Mouse (Mus musculus) cerebellum, postnatal 4 days (tissue): ENCODE results near the gene Aasdhppt.

ENCODE experiments used
- DNase-seq, 2 experiments: peaks; one replicate each; pipeline ENCODE4 v3.0.0; 2022; ENCODE audit warnings: low spot score in 2 of 2, mixed read lengths in 1 of 2

The Aasdhppt gene

GRCm38 (mm10) chr9:4309351-4310085 is at the start of gene Aasdhppt, which contains the start of gene Kbtbd3:
TSS of gene Aasdhppt (minus strand) at chr9:4309471.
TSS of gene Kbtbd3 (plus strand) at chr9:4309833.
- DNase-seq: peak; percentile 89 to 95

DNA sequence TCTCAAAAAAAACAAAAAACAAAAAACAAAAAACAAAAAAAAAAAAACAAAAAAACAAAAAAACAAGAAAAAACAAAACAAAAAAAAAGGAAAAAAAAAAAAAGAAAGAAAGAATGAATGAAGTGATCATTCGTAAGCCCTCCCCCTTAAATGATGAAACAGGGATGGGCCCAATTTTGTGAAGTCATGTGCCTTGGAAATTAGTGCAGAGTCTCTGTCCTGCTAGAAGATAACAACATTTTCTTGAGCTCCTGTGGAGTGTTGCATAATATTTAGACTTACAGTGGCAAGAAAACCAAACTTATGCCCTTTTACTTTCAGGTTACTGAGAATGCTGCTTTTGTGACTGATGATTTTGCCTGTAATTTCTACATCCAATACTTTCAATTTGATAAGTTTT is 43.9 kb upstream of the Aasdhppt start:
- no peak for DNase-seq

GRCm38 (mm10) chr9:4318939-4319721 is 9.9 kb upstream of the Aasdhppt start:
- no peak for DNase-seq

GRCm38 (mm10) chr9:4315746-4316145 is 6.5 kb upstream of the Aasdhppt start:
- DNase-seq: no peak

- no peak for DNase-seq
These were observed 4.7 kb upstream of the Aasdhppt start for GRCm38 (mm10) chr9:4313946-4314345.

- no peak for DNase-seq
These were observed 1.9 kb upstream of the Aasdhppt start for GRCm38 (mm10) chr9:4311162-4311561.

DNA sequence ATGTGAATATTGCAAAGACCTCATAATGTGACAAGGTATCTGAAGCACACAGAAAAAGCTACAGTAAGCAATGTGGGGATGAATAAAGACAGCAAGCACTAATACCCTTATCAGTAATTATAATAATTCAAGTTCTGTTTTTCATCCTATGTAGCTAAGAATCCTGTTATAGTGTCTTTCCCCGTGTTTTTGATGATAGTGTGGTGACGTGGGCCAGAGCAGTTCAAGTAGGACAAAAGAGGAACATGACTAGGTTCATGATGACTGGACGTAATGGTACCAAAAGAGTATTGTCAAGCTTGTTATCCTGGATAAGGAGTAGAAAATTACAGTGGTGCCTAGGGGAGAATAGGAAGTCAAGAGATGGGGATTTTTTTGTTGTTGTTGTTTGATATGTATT is 1.4 kb upstream of the Aasdhppt start:
- DNase-seq: no peak

DNA sequence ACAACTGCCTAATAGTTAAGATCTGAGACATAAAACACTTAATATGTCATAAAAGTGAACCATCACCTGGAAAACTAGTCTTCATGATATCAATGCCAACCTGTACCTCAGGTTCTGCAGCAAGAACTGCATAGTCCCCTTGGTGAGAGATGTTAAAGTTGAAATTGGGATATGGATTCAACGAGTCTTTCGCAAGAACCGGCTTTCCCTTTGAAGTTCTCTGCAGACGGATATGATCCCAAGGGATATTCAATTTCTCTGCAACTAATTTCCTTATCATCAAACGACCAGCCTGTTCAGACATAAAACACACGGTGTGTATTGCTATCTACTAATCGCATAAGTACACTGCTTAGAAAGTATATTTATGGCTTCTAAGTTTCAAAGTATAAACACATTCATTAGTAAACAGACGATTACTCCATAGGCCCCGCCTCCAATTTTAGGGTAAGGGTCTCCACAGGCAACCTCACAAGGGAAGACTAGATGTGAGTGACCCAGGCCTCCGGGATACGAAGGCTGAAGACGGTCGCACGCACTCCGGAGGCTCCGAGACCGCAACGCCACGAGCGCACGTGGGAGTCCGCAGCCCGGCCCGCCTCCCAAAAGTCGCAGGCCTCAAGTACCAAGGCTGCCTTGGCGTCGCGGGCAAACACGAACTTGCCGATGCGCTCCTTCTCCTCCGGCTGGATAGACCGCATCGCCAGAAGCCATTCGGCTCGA is 482 bp downstream of the Aasdhppt start:
- no peak for DNase-seq

DNA sequence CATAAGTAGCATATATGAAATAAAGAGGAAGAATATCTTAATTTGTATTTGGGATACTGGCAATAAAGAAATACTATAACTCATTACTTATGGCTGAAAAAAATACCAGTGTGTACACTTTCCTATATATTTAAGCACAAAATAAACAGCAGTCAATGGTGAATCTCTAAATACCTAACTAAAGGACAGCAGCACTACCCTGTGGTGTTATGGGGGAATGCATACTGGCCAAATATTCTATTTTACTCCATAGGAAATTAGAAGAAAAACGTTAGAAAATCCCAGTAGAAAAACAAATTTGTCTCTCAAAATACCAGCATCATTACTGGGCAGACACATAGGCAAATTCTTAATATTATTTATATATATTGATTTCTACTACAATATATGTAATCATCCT is 4.4 kb downstream of the Aasdhppt start:
- no peak for DNase-seq

- no peak for DNase-seq
These were observed 8.8 kb downstream of the Aasdhppt start for GRCm38 (mm10) chr9:4300466-4300865.

- no peak for DNase-seq
These were observed 25.4 kb downstream of the Aasdhppt start for GRCm38 (mm10) chr9:4283850-4284249.

- DNase-seq: no peak
These were observed 42.4 kb downstream of the Aasdhppt start for GRCm38 (mm10) chr9:4266881-4267280.

DNA sequence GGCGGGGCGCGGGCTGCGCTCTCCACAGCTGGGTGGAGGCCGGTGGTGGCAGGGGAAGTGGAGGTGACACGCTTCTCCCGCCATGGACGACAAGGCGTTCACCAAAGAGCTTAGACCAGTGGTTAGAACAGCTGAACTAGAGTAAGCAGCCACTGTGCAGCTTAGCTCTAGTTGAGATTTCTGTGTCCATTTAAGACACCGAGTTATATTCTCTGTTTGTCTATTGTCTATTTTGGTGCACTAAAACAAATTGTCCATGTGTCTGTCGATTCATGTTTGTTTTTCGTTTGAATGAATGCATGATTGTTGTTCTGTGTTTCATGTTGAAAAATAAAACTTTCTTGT is 48.6 kb downstream of the Aasdhppt start:
- DNase-seq: no peak

DNA sequence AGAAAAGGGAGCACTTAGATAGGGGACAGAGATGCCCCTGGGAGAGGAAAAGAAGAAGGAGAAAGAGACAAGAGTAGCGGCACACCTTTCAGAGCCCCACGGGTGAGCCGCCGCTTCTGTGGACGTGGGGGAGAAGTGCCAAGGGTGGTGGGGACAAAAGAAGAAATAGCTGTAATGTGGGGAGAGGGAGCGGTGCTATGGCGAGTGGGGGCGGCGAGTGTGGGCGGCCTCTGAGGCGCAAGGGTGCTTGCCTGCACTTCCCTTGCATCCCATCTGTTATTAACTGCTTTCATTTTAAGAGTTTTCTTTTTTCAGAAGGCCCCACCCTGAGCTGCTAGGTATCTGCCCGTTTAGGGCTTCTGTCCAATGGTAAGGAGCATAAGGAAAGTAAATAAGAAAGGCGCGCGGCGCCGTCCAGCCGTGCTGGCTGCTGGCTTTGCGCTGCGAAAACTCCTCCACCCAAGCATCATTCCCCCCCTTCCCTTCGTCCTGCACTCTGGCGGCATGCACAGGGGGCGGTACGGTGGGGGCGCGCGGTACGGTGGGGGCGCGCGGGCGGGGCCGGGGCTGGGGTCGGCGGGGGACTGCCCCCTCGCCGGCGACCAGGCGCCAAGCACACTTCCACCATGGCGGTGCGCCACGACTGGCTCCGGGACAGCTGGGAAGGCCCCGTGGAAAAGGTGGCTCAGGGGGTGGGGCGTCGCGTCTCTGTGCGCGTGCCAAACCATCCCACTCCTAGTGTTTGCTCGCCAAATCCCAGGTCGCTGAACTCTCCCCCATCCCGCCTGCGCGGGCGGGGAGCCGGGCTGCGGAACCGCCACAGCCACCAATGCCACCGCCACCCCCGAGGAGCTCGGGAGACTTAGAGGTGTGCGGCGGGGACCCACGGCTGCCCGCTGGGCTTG is 49.2 kb downstream of the Aasdhppt start:
- peak in 1 of 2 experiments; percentile 60 for DNase-seq

GRCm38 (mm10) chr9:4259074-4259473 is 50.2 kb downstream of the Aasdhppt start:
- no peak for DNase-seq
